Mouse (Mus musculus) spleen, adult 2 months (tissue): ENCODE data around the gene AC124108.1.

Source experiments
- CTCF ChIP-seq: fragments of 200-500 bp; IDR thresholded peaks from 2 replicates; pipeline ENCODE4 v1.5.1; 2011; ENCODE audit warnings: mild to moderate bottlenecking, inconsistent platforms; ENCODE audit not compliant: insufficient read depth, insufficient read length, insufficient replicate concordance; ENCODE audit errors: extremely low read depth
- POLR2A ChIP-seq: fragments of 200-500 bp; IDR thresholded peaks from 2 replicates; pipeline ENCODE4 v1.6.1; 2011; ENCODE audit warnings: low read depth, low read length, inconsistent platforms

DNA sequence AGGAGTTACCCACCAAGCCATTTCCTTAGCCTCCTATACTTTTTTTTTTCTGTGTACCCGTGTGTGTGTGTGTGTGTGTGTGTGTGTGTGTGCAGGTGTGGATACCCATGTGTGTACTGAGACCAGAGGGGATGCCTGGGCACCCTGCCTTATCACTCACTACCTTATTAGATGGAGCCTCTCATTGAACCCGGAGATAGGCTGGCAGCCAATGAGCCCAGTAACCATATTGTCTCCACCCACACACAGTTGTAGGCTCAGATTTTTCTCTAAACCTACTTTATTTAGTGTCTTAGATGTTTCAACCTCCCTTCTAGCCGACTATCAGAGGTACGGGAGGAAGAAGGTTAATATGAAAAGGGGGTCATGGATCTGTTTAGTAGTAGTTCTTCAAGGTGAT, 5.0 kb upstream of the AC124108.1 start:
- TF ChIP-seq CTCF (no peak), POLR2A (no peak)
